Mouse (Mus musculus): ENCODE data around the gene Ccdc63. TPM values are rescaled to one million over a fixed set of nuclear protein-coding genes. Genes with fewer than 3 reads are reported as not detected.

Ccdc63 gene
- total and polyA plus RNA-seq, 2 experiments from 2014 or later, result 0.26 TPM; not detected in 1

DNA sequence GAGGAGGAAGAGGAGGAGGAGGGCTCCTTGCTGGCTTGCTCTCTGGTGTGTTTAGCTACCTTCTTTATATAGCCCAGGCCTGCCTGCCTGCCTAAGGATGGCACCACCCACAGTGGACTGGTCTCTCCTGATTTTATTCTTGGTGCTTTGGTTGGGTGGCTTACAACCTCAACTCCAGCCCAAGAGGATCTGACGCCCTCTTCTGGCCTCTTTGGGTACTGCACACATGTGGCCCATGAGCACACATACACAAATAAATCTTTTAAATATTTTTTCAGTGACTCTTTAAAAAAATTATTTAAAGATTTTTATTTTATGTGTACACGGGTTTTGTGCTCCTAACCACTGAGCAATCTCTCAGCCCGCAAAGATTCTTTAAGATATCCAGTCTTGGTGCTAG is 64.9 kb downstream of the Ccdc63 start:
- no peaks in the 10 kb centered on the region for H3K9me3 ChIP-seq (replicated peaks; ENCODE audit: control insufficient read depth, low read length)
- WGBS, result 50% methylated on average over 3 of the region's 3 CpGs
- H3K4me1 ChIP-seq (ENCODE audit: control insufficient read depth, insufficient read depth), result peaks cover 8% of the 10 kb centered on the region
- no peak for TF ChIP-seq EP300 (IDR thresholded peaks at IDR 0.05; ENCODE audit: low read depth)
- peak; percentile 33 for TF ChIP-seq CTCF (IDR thresholded peaks at IDR 0.05; ENCODE audit: low read depth)
- H3K4me2 ChIP-seq (ENCODE audit: low read depth, low read length), result no peak overlapping the region
- H3K27ac ChIP-seq (ENCODE audit: low read depth), result no peak overlapping the region
- H3K4me3 ChIP-seq (ENCODE audit: low read depth, low read length), result no peak overlapping the region
- H3K36me3 ChIP-seq (replicated peaks; ENCODE audit: control insufficient read depth, insufficient read depth, low read length), result no peaks in the 10 kb centered on the region
- no peak for DNase-seq (ENCODE audit: low spot score)
- H3K9ac ChIP-seq (replicated peaks; ENCODE audit: low read depth, low read length), result no peak overlapping the region
- H3K27me3 ChIP-seq (ENCODE audit: control insufficient read depth, insufficient read depth, low read length), result no peaks in the 10 kb centered on the region
- ATAC-seq (ENCODE audit: insufficient read depth, low read depth), result no peak

GRCm38 (mm10) chr5:122071997-122072396 is 68.6 kb downstream of the Ccdc63 start:
- no peak overlapping the region for H3K4me3 ChIP-seq (ENCODE audit: low read depth, low read length)
- H3K9me3 ChIP-seq (replicated peaks; ENCODE audit: control insufficient read depth, low read length), result no peaks in the 10 kb centered on the region
- H3K4me1 ChIP-seq (ENCODE audit: control insufficient read depth, insufficient read depth), result peaks cover 12% of the 10 kb centered on the region
- H3K27me3 ChIP-seq (ENCODE audit: control insufficient read depth, insufficient read depth, low read length), result no peaks in the 10 kb centered on the region
- 84% methylated on average over 4 of the region's 4 CpGs for whole genome bisulfite sequencing
- TF ChIP-seq CTCF (IDR thresholded peaks at IDR 0.05; ENCODE audit: low read depth) (no peak), EP300 (IDR thresholded peaks at IDR 0.05; ENCODE audit: low read depth) (no peak)
- no peaks in the 10 kb centered on the region for H3K36me3 ChIP-seq (replicated peaks; ENCODE audit: control insufficient read depth, insufficient read depth, low read length)
- H3K4me2 ChIP-seq (ENCODE audit: low read depth, low read length), result no peak overlapping the region
- ATAC-seq (ENCODE audit: insufficient read depth, low read depth), result no peak
- no peak overlapping the region for H3K9ac ChIP-seq (replicated peaks; ENCODE audit: low read depth, low read length)
- peak overlapping the region; percentile 95 for H3K27ac ChIP-seq (ENCODE audit: low read depth)
- no peak for DNase-seq (ENCODE audit: low spot score)

- no peak overlapping the region for H3K4me2 ChIP-seq (ENCODE audit: low read depth, low read length)
- ATAC-seq (ENCODE audit: insufficient read depth, low read depth), result peak; percentile 90
- no peak overlapping the region for H3K4me3 ChIP-seq (ENCODE audit: low read depth, low read length)
- H3K27me3 ChIP-seq (ENCODE audit: control insufficient read depth, insufficient read depth, low read length), result no peaks in the 10 kb centered on the region
- H3K4me1 ChIP-seq (ENCODE audit: control insufficient read depth, insufficient read depth), result peaks cover 12% of the 10 kb centered on the region
- TF ChIP-seq CTCF (IDR thresholded peaks at IDR 0.05; ENCODE audit: low read depth) (no peak), EP300 (IDR thresholded peaks at IDR 0.05; ENCODE audit: low read depth) (no peak; the same call in 1 of the 2 replicates)
- no peaks in the 10 kb centered on the region for H3K36me3 ChIP-seq (replicated peaks; ENCODE audit: control insufficient read depth, insufficient read depth, low read length)
- H3K9ac ChIP-seq (replicated peaks; ENCODE audit: low read depth, low read length), result 0 out of 2 replicates have a peak overlapping the region, but pooled peaks have one; percentile 1
- WGBS, result 22% methylated on average over 16 of the region's 16 CpGs
- no peaks in the 10 kb centered on the region for H3K9me3 ChIP-seq (replicated peaks; ENCODE audit: control insufficient read depth, low read length)
- H3K27ac ChIP-seq (ENCODE audit: low read depth), result peak overlapping the region; percentile 95
- peak; percentile 82 for DNase-seq (ENCODE audit: low spot score)
Observed at GRCm38 (mm10) chr5:122070963-122071800, 69.4 kb downstream of the Ccdc63 start.

GRCm38 (mm10) chr5:122068563-122068962 is 72.1 kb downstream of the Ccdc63 start:
- Histone ChIP-seq H3K27me3 (ENCODE audit: control insufficient read depth, insufficient read depth, low read length) (no peaks in the 10 kb centered on the region), H3K4me3 (ENCODE audit: low read depth, low read length) (no peak overlapping the region), H3K4me1 (ENCODE audit: control insufficient read depth, insufficient read depth) (peaks cover 12% of the 10 kb centered on the region), H3K9ac (replicated peaks; ENCODE audit: low read depth, low read length) (no peak overlapping the region), H3K9me3 (replicated peaks; ENCODE audit: control insufficient read depth, low read length) (no peaks in the 10 kb centered on the region), H3K27ac (ENCODE audit: low read depth) (no peak overlapping the region), H3K4me2 (ENCODE audit: low read depth, low read length) (no peak overlapping the region), H3K36me3 (replicated peaks; ENCODE audit: control insufficient read depth, insufficient read depth, low read length) (no peaks in the 10 kb centered on the region)
- ATAC-seq (ENCODE audit: insufficient read depth, low read depth) (no peak), DNase-seq (ENCODE audit: low spot score) (no peak)
- WGBS, result 64% methylated on average over 13 of the region's 13 CpGs
- TF ChIP-seq CTCF (IDR thresholded peaks at IDR 0.05; ENCODE audit: low read depth) (no peak), EP300 (IDR thresholded peaks at IDR 0.05; ENCODE audit: low read depth) (no peak)

DNA sequence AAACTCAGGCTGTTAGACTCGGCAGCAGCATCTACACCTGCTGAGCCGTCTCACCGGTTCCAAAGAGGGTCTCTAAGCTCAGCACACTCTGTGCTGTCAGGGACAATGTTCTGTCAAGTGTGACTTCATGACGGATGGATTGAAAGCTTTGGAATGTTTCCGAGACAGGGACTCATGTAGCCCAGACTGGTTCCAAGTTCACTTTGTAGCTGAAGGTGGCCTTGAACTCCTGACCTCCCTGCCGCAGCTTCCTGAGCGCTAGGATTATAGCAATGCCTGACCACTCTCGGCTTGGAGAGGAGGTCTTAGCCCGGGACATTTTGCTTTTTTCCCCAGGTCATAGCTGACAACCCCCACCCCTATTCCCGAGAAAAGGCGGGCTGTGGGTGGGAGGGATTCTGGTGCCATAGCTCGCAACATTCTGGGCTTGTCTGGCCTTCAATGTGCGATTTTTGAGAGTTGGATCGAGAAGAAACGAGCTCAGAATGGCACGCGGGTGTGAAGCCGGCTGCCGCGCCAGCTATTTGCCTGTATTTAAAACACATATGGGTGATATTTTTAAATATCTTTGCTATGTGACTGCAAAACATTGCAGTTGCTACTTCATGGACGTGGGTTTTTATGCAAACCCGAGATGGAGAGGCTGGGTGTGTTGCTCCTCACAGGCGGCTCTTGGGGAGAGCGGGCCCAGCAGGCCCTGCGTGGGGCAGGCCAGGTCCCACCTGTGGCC is 77.3 kb downstream of the Ccdc63 start:
- H3K27me3 ChIP-seq (ENCODE audit: control insufficient read depth, insufficient read depth, low read length), result no peaks in the 10 kb centered on the region
- H3K36me3 ChIP-seq (replicated peaks; ENCODE audit: control insufficient read depth, insufficient read depth, low read length), result no peaks in the 10 kb centered on the region
- no peaks in the 10 kb centered on the region for H3K9me3 ChIP-seq (replicated peaks; ENCODE audit: control insufficient read depth, low read length)
- no peak overlapping the region for H3K27ac ChIP-seq (ENCODE audit: low read depth)
- DNase-seq (ENCODE audit: low spot score), result no peak
- 66% methylated on average over 25 of the region's 25 CpGs for WGBS
- H3K4me3 ChIP-seq (ENCODE audit: low read depth, low read length), result no peak overlapping the region
- no peak for ATAC-seq (ENCODE audit: insufficient read depth, low read depth)
- H3K4me2 ChIP-seq (ENCODE audit: low read depth, low read length), result no peak overlapping the region
- H3K4me1 ChIP-seq (ENCODE audit: control insufficient read depth, insufficient read depth), result 0 out of 2 replicates have a peak, but pooled peaks cover 7% of the 10 kb centered on the region
- TF ChIP-seq CTCF (IDR thresholded peaks at IDR 0.05; ENCODE audit: low read depth) (no peak), EP300 (IDR thresholded peaks at IDR 0.05; ENCODE audit: low read depth) (no peak)
- no peak overlapping the region for H3K9ac ChIP-seq (replicated peaks; ENCODE audit: low read depth, low read length)

Data from heart, postnatal 0 days (tissue).